Mouse (Mus musculus): ENCODE measurements at regions not wholly inside any gene's neighbourhood (a gene's known extent, or its start where the extent isn't known, plus 50 kb on each side); places are given as distances from the start of the nearest gene placed in this dataset.
A peak's percentile ranks its signal among the peaks of the same experiment; 100 is the strongest.

DNA sequence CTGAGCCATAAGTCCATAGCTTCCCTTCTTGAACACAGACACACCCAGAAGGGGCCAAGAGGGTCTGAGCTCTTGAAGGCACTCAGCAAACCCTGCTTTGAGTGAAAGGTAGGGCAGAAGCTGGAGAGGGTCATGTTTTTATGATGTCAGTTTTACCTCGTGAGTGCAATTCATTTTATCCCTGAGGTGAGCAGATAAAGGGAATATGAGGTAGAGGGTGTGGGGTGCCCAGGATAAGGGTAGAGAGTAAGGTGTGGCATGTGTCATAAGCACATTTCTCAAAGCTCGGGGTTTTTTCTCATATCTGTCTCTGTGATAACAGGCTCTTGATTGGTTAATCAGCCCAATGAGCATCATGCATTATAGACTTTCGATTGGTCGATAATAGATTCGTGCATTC, 520.3 kb downstream of the Med13l start:
- ATAC-seq (ENCODE audit: low FRiP score, low read depth) = no peak
- no peaks in the 10 kb centered on the region for H3K9me3 ChIP-seq
- no peaks in the 10 kb centered on the region for H3K36me3 ChIP-seq
- peaks cover 13% of the 10 kb centered on the region for H3K27me3 ChIP-seq (replicated peaks)
- no peak overlapping the region for H3K27ac ChIP-seq
- peaks cover 3% of the 10 kb centered on the region for H3K4me1 ChIP-seq
- WGBS = 85% methylated on average over 5 of the region's 5 CpGs
- H3K4me3 ChIP-seq = no peak overlapping the region
- H3K4me2 ChIP-seq (replicated peaks) = no peak overlapping the region
- no peak overlapping the region for H3K9ac ChIP-seq

DNA sequence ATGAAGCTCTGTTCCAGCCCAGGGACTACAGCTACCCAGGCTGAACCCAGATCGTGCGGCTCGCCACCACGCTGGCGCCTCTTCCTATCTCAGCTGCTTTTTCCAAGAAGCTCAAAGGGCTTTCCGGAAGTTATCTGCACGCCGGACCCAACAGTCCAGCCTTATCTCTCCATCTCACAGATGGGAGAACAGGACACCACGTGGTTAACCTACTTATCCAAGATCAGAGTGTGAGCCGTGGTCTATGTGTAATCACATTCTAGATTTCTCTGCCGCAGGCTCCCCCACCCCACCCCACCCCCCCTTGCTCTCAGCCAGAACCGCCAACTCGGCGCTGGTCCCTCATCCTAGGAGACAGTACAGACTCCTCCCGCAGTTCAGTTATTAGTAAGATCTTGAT, 522.4 kb downstream of the Med13l start:
- no peak overlapping the region for H3K9ac ChIP-seq
- 88% methylated on average over 15 of the region's 15 CpGs for WGBS
- no peak for ATAC-seq (ENCODE audit: low FRiP score, low read depth)
- no peaks in the 10 kb centered on the region for H3K9me3 ChIP-seq
- peaks cover 35% of the 10 kb centered on the region for H3K27me3 ChIP-seq (replicated peaks)
- H3K27ac ChIP-seq = no peak overlapping the region
- H3K36me3 ChIP-seq = no peaks in the 10 kb centered on the region
- H3K4me1 ChIP-seq = peaks cover 7% of the 10 kb centered on the region
- no peak overlapping the region for H3K4me2 ChIP-seq (replicated peaks)
- H3K4me3 ChIP-seq = no peak overlapping the region

GRCm38 (mm10) chr5:119097576-119098193, 537.2 kb downstream of the Med13l start:
- Histone ChIP-seq H3K4me1 (no peaks in the 10 kb centered on the region), H3K4me2 (replicated peaks) (peak overlapping the region; percentile 50), H3K27me3 (replicated peaks) (0 out of 2 replicates have a peak, but pooled peaks cover 3% of the 10 kb centered on the region), H3K36me3 (no peaks in the 10 kb centered on the region), H3K9ac (peak overlapping the region; percentile 47; the same call in 1 of the 2 replicates), H3K27ac (no peak overlapping the region), H3K9me3 (no peaks in the 10 kb centered on the region), H3K4me3 (peak overlapping the region; percentile 8; the same call in 1 of the 2 replicates)
- ATAC-seq (ENCODE audit: low FRiP score, low read depth) = no peak
- 4% methylated on average over 17 of the region's 17 CpGs for WGBS

GRCm38 (mm10) chr5:119099817-119100216, 539.3 kb downstream of the Med13l start:
- no peak for ATAC-seq (ENCODE audit: low FRiP score, low read depth)
- Histone ChIP-seq H3K4me1 (no peaks in the 10 kb centered on the region), H3K27ac (no peak overlapping the region), H3K9me3 (no peaks in the 10 kb centered on the region), H3K4me2 (replicated peaks) (no peak overlapping the region), H3K27me3 (replicated peaks) (0 out of 2 replicates have a peak, but pooled peaks cover 3% of the 10 kb centered on the region), H3K9ac (no peak overlapping the region), H3K36me3 (no peaks in the 10 kb centered on the region), H3K4me3 (no peak overlapping the region)
- 79% methylated on average over 6 of the region's 6 CpGs for WGBS

DNA sequence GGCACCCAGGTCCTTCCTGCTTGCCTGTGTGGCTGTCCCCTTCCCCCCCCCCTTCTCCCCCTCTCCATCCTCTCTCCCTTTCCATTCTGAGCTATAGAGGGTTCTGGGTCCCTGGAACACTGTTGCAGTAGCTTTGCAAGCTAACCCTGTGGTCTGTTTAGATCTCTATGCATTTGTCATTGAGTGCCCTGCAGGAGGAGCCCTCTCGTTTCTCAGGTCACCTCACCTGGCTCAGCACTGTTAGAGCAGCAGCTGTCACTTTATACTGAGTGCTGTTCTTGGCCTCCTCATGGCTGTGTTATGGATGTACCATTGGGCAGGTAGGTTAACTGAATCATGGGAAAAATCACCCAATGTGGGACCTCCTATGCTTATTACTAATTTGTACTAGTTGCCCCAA, 543.0 kb downstream of the Med13l start:
- no peak overlapping the region for H3K4me3 ChIP-seq
- 68% methylated on average over 1 of the region's 1 CpGs for WGBS
- no peak overlapping the region for H3K9ac ChIP-seq
- no peaks in the 10 kb centered on the region for H3K36me3 ChIP-seq
- no peak overlapping the region for H3K27ac ChIP-seq
- no peaks in the 10 kb centered on the region for H3K4me1 ChIP-seq
- ATAC-seq (ENCODE audit: low FRiP score, low read depth) = no peak
- no peaks in the 10 kb centered on the region for H3K9me3 ChIP-seq
- H3K4me2 ChIP-seq (replicated peaks) = no peak overlapping the region
- no peaks in the 10 kb centered on the region for H3K27me3 ChIP-seq (replicated peaks)

- H3K9ac ChIP-seq = no peak overlapping the region
- no peak for ATAC-seq (ENCODE audit: low FRiP score, low read depth)
- 82% methylated on average over 4 of the region's 4 CpGs for WGBS
- no peak overlapping the region for H3K4me2 ChIP-seq (replicated peaks)
- H3K4me1 ChIP-seq = no peaks in the 10 kb centered on the region
- no peaks in the 10 kb centered on the region for H3K9me3 ChIP-seq
- H3K36me3 ChIP-seq = no peaks in the 10 kb centered on the region
- no peak overlapping the region for H3K4me3 ChIP-seq
- H3K27ac ChIP-seq = no peak overlapping the region
- no peaks in the 10 kb centered on the region for H3K27me3 ChIP-seq (replicated peaks)
Observed at GRCm38 (mm10) chr5:119107898-119108297, 547.4 kb downstream of the Med13l start.

DNA sequence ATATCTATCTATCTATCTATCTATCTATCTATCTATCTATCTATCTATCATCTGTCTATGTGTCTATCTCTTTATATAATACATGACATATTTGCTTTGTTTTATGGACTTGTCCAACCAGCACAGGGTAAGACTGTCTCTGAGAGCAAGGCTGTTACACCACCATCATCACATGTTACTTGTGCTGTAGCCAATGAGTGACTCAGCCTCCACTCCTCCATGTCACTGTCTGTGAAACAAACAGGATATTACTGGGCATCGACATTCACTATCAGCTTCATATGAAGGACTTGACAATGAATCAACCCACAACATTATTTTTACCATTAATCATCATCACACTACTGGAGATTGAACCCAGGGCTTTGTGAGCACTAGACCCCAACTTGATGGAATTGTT, 549.0 kb downstream of the Med13l start:
- Histone ChIP-seq H3K27me3 (replicated peaks) (no peaks in the 10 kb centered on the region), H3K4me1 (no peaks in the 10 kb centered on the region), H3K36me3 (no peaks in the 10 kb centered on the region), H3K4me3 (no peak overlapping the region), H3K9ac (no peak overlapping the region), H3K4me2 (replicated peaks) (no peak overlapping the region), H3K9me3 (no peaks in the 10 kb centered on the region), H3K27ac (no peak overlapping the region)
- 91% methylated on average over 1 of the region's 1 CpGs for WGBS
- no peak for ATAC-seq (ENCODE audit: low FRiP score, low read depth)

DNA sequence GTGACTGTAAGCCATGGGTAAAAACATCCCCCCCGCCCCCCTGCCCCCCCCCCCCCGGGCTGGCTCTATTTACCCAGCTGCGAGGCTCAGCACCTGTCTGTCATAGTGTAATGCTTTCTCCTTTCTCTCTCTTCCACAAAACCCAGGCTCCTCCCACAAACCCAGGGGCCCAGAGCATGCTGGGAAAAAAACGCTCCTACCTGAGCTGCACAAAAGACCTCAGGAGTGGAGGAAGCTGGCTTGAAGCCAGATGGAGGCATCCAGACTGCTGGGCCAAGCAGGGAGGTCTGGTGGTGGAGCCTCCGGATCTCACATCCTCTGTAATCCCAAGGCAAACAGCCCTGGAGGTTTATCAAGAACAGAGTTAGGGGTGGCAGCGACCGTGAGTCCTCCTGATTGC, 553.6 kb downstream of the Med13l start:
- H3K9me3 ChIP-seq = no peaks in the 10 kb centered on the region
- no peaks in the 10 kb centered on the region for H3K4me1 ChIP-seq
- H3K4me2 ChIP-seq (replicated peaks) = no peak overlapping the region
- H3K36me3 ChIP-seq = no peaks in the 10 kb centered on the region
- no peak overlapping the region for H3K9ac ChIP-seq
- no peak for ATAC-seq (ENCODE audit: low FRiP score, low read depth)
- no peaks in the 10 kb centered on the region for H3K27me3 ChIP-seq (replicated peaks)
- no peak overlapping the region for H3K4me3 ChIP-seq
- WGBS = 62% methylated on average over 7 of the region's 7 CpGs
- no peak overlapping the region for H3K27ac ChIP-seq

DNA sequence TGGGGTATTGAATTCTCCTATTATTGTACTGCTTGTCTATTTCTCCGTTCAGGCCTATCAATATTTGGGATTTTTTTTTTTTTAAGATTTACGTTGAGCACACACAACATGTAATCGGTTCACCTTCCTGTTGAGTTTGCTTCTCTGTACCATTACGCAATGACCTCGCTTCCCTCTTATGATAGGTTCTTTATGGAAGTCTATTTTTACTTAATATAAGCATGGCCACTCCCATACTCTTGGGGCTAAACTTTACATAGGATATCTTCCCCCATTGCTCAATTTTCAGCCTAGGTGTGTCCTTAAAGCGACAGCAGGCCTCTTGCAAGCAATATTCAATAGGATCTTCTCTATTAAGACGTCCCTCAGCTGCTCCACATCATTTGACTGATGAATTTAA, 544.7 kb upstream of the Tbx3 start:
- H3K4me2 ChIP-seq (replicated peaks) = no peak overlapping the region
- no peak overlapping the region for H3K9ac ChIP-seq
- ATAC-seq (ENCODE audit: low FRiP score, low read depth) = no peak
- no peaks in the 10 kb centered on the region for H3K27me3 ChIP-seq (replicated peaks)
- H3K27ac ChIP-seq = no peak overlapping the region
- no peaks in the 10 kb centered on the region for H3K4me1 ChIP-seq
- H3K9me3 ChIP-seq = no peaks in the 10 kb centered on the region
- 87% methylated on average over 7 of the region's 7 CpGs for WGBS
- H3K4me3 ChIP-seq = no peak overlapping the region
- no peaks in the 10 kb centered on the region for H3K36me3 ChIP-seq

GRCm38 (mm10) chr5:119130176-119130575, 540.3 kb upstream of the Tbx3 start:
- Histone ChIP-seq H3K4me1 (no peaks in the 10 kb centered on the region), H3K4me2 (replicated peaks) (no peak overlapping the region), H3K9ac (no peak overlapping the region), H3K27ac (no peak overlapping the region), H3K4me3 (no peak overlapping the region), H3K27me3 (replicated peaks) (no peaks in the 10 kb centered on the region), H3K9me3 (no peaks in the 10 kb centered on the region), H3K36me3 (no peaks in the 10 kb centered on the region)
- no peak for ATAC-seq (ENCODE audit: low FRiP score, low read depth)
- 95% methylated on average over 7 of the region's 7 CpGs for WGBS

GRCm38 (mm10) chr5:119131461-119131860, 539.0 kb upstream of the Tbx3 start:
- no peak overlapping the region for H3K9ac ChIP-seq
- 75% methylated on average over 10 of the region's 10 CpGs for WGBS
- no peak for ATAC-seq (ENCODE audit: low FRiP score, low read depth)

DNA sequence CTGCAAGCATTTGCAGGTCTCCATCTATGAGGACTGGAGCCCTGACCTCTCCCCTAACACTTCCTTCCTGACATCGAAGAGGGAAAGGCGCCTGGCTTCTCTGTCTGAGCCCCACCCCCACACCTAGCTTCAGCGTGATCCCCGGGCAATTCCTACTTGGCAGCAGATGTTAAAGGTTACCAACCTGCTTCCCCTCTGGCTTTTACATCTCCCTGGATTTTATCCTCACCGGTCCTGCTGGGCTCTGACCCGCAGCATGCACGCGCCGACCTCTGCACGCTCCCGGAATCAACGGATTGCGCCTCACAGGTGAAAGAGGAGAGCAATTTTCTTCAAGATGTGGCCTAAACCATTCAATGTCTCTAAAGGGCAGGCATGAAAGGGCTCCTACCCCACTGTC, 537.1 kb upstream of the Tbx3 start:
- no peaks in the 10 kb centered on the region for H3K9me3 ChIP-seq
- H3K4me2 ChIP-seq (replicated peaks) = no peak overlapping the region
- no peaks in the 10 kb centered on the region for H3K27me3 ChIP-seq (replicated peaks)
- no peak overlapping the region for H3K9ac ChIP-seq
- ATAC-seq (ENCODE audit: low FRiP score, low read depth) = no peak
- no peak overlapping the region for H3K4me3 ChIP-seq
- no peak overlapping the region for H3K27ac ChIP-seq
- 52% methylated on average over 13 of the region's 13 CpGs for WGBS
- no peaks in the 10 kb centered on the region for H3K36me3 ChIP-seq
- peaks cover 4% of the 10 kb centered on the region; the same call in 1 of the 2 replicates for H3K4me1 ChIP-seq

More at GRCm38 (mm10) chr5:119131461-119131860, 539.0 kb upstream of the Tbx3 start:
- Histone ChIP-seq H3K4me2 (replicated peaks) (no peak overlapping the region), H3K27ac (no peak overlapping the region), H3K36me3 (no peaks in the 10 kb centered on the region), H3K27me3 (replicated peaks) (no peaks in the 10 kb centered on the region), H3K9me3 (no peaks in the 10 kb centered on the region), H3K4me3 (no peak overlapping the region), H3K4me1 (no peaks in the 10 kb centered on the region)

DNA sequence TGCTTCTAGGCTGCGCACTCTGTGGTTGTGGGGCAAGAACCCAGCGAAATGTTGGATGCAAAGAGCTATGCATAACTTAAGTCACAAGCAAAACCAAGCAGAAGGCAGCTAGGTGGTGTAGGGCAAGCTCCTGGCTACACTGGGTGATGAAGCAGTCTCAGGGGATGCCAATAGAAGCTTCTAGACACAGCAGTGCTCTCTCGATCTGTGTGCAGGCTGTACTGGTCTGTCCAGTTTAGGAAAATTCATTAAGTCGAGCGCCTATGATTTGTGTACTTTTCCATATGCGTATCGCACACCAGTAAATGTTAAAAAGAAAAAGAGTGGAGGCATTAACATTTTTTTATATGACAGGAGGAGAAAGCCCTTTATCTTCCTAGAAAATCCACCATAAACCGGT, 533.6 kb upstream of the Tbx3 start:
- H3K27me3 ChIP-seq (replicated peaks) = no peaks in the 10 kb centered on the region
- H3K9ac ChIP-seq = no peak overlapping the region
- no peak overlapping the region for H3K27ac ChIP-seq
- no peaks in the 10 kb centered on the region for H3K9me3 ChIP-seq
- no peak overlapping the region for H3K4me3 ChIP-seq
- peaks cover 4% of the 10 kb centered on the region; the same call in 1 of the 2 replicates for H3K4me1 ChIP-seq
- 85% methylated on average over 8 of the region's 8 CpGs for WGBS
- no peaks in the 10 kb centered on the region for H3K36me3 ChIP-seq
- no peak overlapping the region for H3K4me2 ChIP-seq (replicated peaks)
- ATAC-seq (ENCODE audit: low FRiP score, low read depth) = no peak
